Mouse (Mus musculus) lung, postnatal 0 days (tissue): Measurements from ENCODE around the gene Olfr221.

ENCODE experiments used
- CTCF ChIP-seq: IDR thresholded peaks from 2 replicates; pipeline ENCODE4 v1.5.1; 2016; ENCODE audit warnings: antibody characterized with exemption, mild to moderate bottlenecking
- EP300 ChIP-seq: IDR thresholded peaks from 2 replicates; pipeline ENCODE4 v1.6.1; 2016; ENCODE audit warnings: antibody characterized with exemption, mild to moderate bottlenecking, control low read depth

DNA sequence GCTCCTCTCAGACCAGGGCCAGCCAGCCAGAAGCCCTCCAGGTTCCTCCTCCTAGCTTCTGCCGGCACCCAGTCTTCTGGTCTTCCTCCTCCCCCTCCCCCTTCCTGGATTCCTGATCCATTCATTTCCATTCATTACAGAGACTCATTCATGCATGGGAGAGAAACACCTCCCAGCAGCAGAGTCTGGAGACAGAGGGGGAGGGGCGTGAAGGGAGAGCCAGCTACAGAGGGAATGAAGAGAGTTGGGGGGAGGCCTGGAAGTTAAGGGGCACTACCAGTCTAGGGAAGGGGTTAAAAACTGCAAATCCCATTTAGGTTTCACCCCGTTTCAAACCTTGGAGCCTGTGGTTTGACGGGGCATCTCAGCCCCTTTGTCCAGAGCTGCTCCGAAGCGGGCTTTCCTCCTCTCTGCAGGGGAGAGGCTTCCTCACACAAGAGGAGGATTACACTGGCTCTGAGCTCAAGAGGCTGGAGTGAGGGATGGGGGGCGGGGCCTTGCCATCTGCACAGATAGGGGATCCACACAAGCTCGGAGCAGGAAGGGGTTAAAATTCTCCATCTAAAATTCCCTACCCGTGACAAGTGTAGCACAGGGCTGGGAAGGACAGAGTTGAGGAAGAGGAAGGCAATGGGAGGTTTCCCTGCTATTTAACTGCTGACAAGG is 31.7 kb downstream of the Olfr221 start:
- TF ChIP-seq CTCF (no peak), EP300 (no peak)
